Mouse (Mus musculus): ENCODE results near the gene Mbd4. TPM values are rescaled to one million over a fixed set of nuclear protein-coding genes. Genes with fewer than 3 reads are reported as not detected.
"Not testable (repeated sequence)": the region's sequence is repeated elsewhere in the genome, so short reads cannot be mapped to it uniquely, and the experiment has no call there.

Mbd4 gene
- polyA plus RNA-seq, 1 experiment, result 1.6 TPM

- no peak for TF ChIP-seq POLR2A (IDR thresholded peaks at IDR 0.05; ENCODE audit: low read depth, low read length)
- no peak for TF ChIP-seq CTCF (conservative IDR thresholded peaks at IDR 0.05; ENCODE audit: insufficient read depth, insufficient read length, low read depth, low read length)
- H3K36me3 ChIP-seq (ENCODE audit: control insufficient read depth, insufficient read depth, low read length), result no peaks in the 10 kb centered on the region
- H3K4me1 ChIP-seq (ENCODE audit: control insufficient read depth, insufficient read depth, low read length), result peaks cover 2% of the 10 kb centered on the region; the same call in 1 of the 2 replicates
- no peak overlapping the region for H3K4me3 ChIP-seq (ENCODE audit: insufficient read depth, low read depth, low read length)
- no peak overlapping the region for H3K27ac ChIP-seq (ENCODE audit: insufficient read depth, low read depth, low read length)
- no peaks in the 10 kb centered on the region for H3K27me3 ChIP-seq (replicated peaks; ENCODE audit: control insufficient read depth, insufficient read depth, low read length)
- DNase-seq, result no peak
Observed at GRCm38 (mm10) chr6:115833861-115834260, 19.3 kb downstream of the Mbd4 start.

GRCm38 (mm10) chr6:115832152-115832850, 20.9 kb downstream of the Mbd4 start:
- WGBS, result 76% methylated on average over 2 of the region's 2 CpGs
- Histone ChIP-seq H3K36me3 (ENCODE audit: control insufficient read depth, insufficient read depth, low read length) (no peaks in the 10 kb centered on the region), H3K4me3 (ENCODE audit: insufficient read depth, low read depth, low read length) (no peak overlapping the region), H3K27ac (ENCODE audit: insufficient read depth, low read depth, low read length) (no peak overlapping the region), H3K4me1 (ENCODE audit: control insufficient read depth, insufficient read depth, low read length) (no peaks in the 10 kb centered on the region), H3K27me3 (replicated peaks; ENCODE audit: control insufficient read depth, insufficient read depth, low read length) (no peaks in the 10 kb centered on the region)
- DNase-seq, result no peak
- no peak for TF ChIP-seq CTCF (conservative IDR thresholded peaks at IDR 0.05; ENCODE audit: insufficient read depth, insufficient read length, low read depth, low read length)
- TF ChIP-seq POLR2A (IDR thresholded peaks at IDR 0.05; ENCODE audit: low read depth, low read length), result no peak

- Histone ChIP-seq H3K27ac (ENCODE audit: insufficient read depth, low read depth, low read length) (no peak overlapping the region), H3K36me3 (ENCODE audit: control insufficient read depth, insufficient read depth, low read length) (no peaks in the 10 kb centered on the region), H3K4me3 (ENCODE audit: insufficient read depth, low read depth, low read length) (no peak overlapping the region), H3K27me3 (replicated peaks; ENCODE audit: control insufficient read depth, insufficient read depth, low read length) (no peaks in the 10 kb centered on the region), H3K4me1 (ENCODE audit: control insufficient read depth, insufficient read depth, low read length) (no peaks in the 10 kb centered on the region)
- TF ChIP-seq CTCF (conservative IDR thresholded peaks at IDR 0.05; ENCODE audit: insufficient read depth, insufficient read length, low read depth, low read length), result no peak
- no peak for TF ChIP-seq POLR2A (IDR thresholded peaks at IDR 0.05; ENCODE audit: low read depth, low read length)
- no peak for DNase-seq
- WGBS, result 86% methylated on average over 6 of the region's 6 CpGs
Observed at GRCm38 (mm10) chr6:115830779-115831601, 22.2 kb downstream of the Mbd4 start.

- WGBS, result 3% methylated on average over 6 of the region's 11 CpGs
- not testable (repeated sequence) for H3K27ac ChIP-seq (ENCODE audit: insufficient read depth, low read depth, low read length); H3K4me1 ChIP-seq (ENCODE audit: control insufficient read depth, insufficient read depth, low read length); H3K27me3 ChIP-seq (replicated peaks; ENCODE audit: control insufficient read depth, insufficient read depth, low read length); H3K36me3 ChIP-seq (ENCODE audit: control insufficient read depth, insufficient read depth, low read length); H3K4me3 ChIP-seq (ENCODE audit: insufficient read depth, low read depth, low read length)
- TF ChIP-seq CTCF (conservative IDR thresholded peaks at IDR 0.05; ENCODE audit: insufficient read depth, insufficient read length, low read depth, low read length), result peak; percentile 73
- peak; percentile 71 for DNase-seq
Observed at GRCm38 (mm10) chr6:115823850-115824464, 29.2 kb downstream of the Mbd4 start.

- Histone ChIP-seq H3K27ac (ENCODE audit: insufficient read depth, low read depth, low read length) (no peak overlapping the region), H3K4me3 (ENCODE audit: insufficient read depth, low read depth, low read length) (no peak overlapping the region), H3K4me1 (ENCODE audit: control insufficient read depth, insufficient read depth, low read length) (no peaks in the 10 kb centered on the region), H3K27me3 (replicated peaks; ENCODE audit: control insufficient read depth, insufficient read depth, low read length) (no peaks in the 10 kb centered on the region), H3K36me3 (ENCODE audit: control insufficient read depth, insufficient read depth, low read length) (no peaks in the 10 kb centered on the region)
- DNase-seq, result peak; percentile 53
- TF ChIP-seq CTCF (conservative IDR thresholded peaks at IDR 0.05; ENCODE audit: insufficient read depth, insufficient read length, low read depth, low read length), result no peak
- TF ChIP-seq POLR2A (IDR thresholded peaks at IDR 0.05; ENCODE audit: low read depth, low read length), result no peak
- 81% methylated on average over 8 of the region's 8 CpGs for WGBS
Observed at GRCm38 (mm10) chr6:115821216-115821993, 31.8 kb downstream of the Mbd4 start.

- H3K27me3 ChIP-seq (replicated peaks; ENCODE audit: control insufficient read depth, insufficient read depth, low read length), result no peaks in the 10 kb centered on the region
- TF ChIP-seq POLR2A (IDR thresholded peaks at IDR 0.05; ENCODE audit: low read depth, low read length) (no peak), CTCF (conservative IDR thresholded peaks at IDR 0.05; ENCODE audit: insufficient read depth, insufficient read length, low read depth, low read length) (no peak)
- 81% methylated on average over 2 of the region's 2 CpGs for WGBS
- no peaks in the 10 kb centered on the region for H3K36me3 ChIP-seq (ENCODE audit: control insufficient read depth, insufficient read depth, low read length)
- no peak overlapping the region for H3K27ac ChIP-seq (ENCODE audit: insufficient read depth, low read depth, low read length)
- no peaks in the 10 kb centered on the region for H3K4me1 ChIP-seq (ENCODE audit: control insufficient read depth, insufficient read depth, low read length)
- no peak for DNase-seq
- H3K4me3 ChIP-seq (ENCODE audit: insufficient read depth, low read depth, low read length), result no peak overlapping the region
Observed at GRCm38 (mm10) chr6:115818129-115818528, 35.0 kb downstream of the Mbd4 start.

All from kidney, adult 2 months (tissue).